Mouse (Mus musculus) stomach, embryonic 16.5 days (tissue): ENCODE results near the gene Acsl6. TPM values are rescaled to one million over a fixed set of nuclear protein-coding genes. Genes with fewer than 3 reads are reported as not detected.
A peak's percentile ranks its signal among the peaks of the same experiment; 100 is the strongest.

Experiments
- ATAC-seq: fragments of 200-750 bp; cut with Nextera tagmentation; 2 replicates; pipeline ENCODE4 v1.8.0; 2017; ENCODE audit warnings: moderate number of reproducible peaks, moderate TSS enrichment; ENCODE audit not compliant: insufficient read depth, low FRiP score
- H3K27ac ChIP-seq: fragments of 300-500 bp; sonication (generic); 2 replicates; pipeline ENCODE4 v1.5.1; 2014; ENCODE audit warnings: low read length
- H3K27me3 ChIP-seq: fragments of 300-500 bp; sonication (generic); 2 replicates; pipeline ENCODE4 v1.6.1; 2014; ENCODE audit warnings: low read length, control low read depth, mixed read lengths; ENCODE audit not compliant: control insufficient read depth, insufficient read depth
- H3K36me3 ChIP-seq: fragments of 300-500 bp; sonication (generic); 2 replicates; pipeline ENCODE4 v1.6.1; 2014; ENCODE audit warnings: low read length; ENCODE audit not compliant: control insufficient read depth, insufficient read depth
- H3K4me1 ChIP-seq: fragments of 300-500 bp; sonication (generic); 2 replicates; pipeline ENCODE4 v1.6.1; 2014; ENCODE audit warnings: low read length, control low read depth, mixed read lengths; ENCODE audit not compliant: control insufficient read depth, insufficient read depth
- H3K4me2 ChIP-seq: fragments of 300-500 bp; sonication (generic); 2 replicates; pipeline ENCODE4 v1.6.1; 2014; ENCODE audit warnings: low read depth, low read length, mixed read lengths
- H3K4me3 ChIP-seq: fragments of 300-500 bp; sonication (generic); replicated peaks from 2 replicates; pipeline ENCODE4 v1.5.1; 2014; ENCODE audit warnings: mild to moderate bottlenecking, low read length
- H3K9ac ChIP-seq: fragments of 300-500 bp; sonication (generic); 2 replicates; pipeline ENCODE4 v1.6.1; 2014; ENCODE audit warnings: low read length
- H3K9me3 ChIP-seq: fragments of 300-500 bp; sonication (generic); replicated peaks from 2 replicates; pipeline ENCODE4 v1.6.1; 2016; ENCODE audit warnings: low read length, control low read depth; ENCODE audit not compliant: control insufficient read depth
- WGBS: fragments of 180-500 bp; shearing (Covaris S2); extraction: QIAGEN DNeasy Blood & Tissue Kit; methylation state at CpG from one replicate; pipeline ENCODE4 v1.1.7; 2014; 5-methylcytosine and 5-hydroxymethylcytosine counted together
- polyA plus RNA-seq: library from polyadenylated mRNA; unstranded; fragments of >200 nt; fragmentation: Nextera tagmentation; extraction: Ambion mirVana; gene quantifications from 2 replicates; pipeline ENCODE4 v1.2.1, GENCODE M21; 2015

Gene Acsl6
- 1.5 and 2.5 TPM in 2 replicates for polyA plus RNA-seq

GRCm38 (mm10) chr11:54303728-54304470 lies at the start of gene Acsl6:
TSS of gene Acsl6 (plus strand) at chr11:54303798.
- Histone ChIP-seq H3K27ac (no peak within 1 kb of the TSS), H3K4me3 (peak within 1 kb of the TSS; percentile 56), H3K27me3 (peaks cover 5% of the 10 kb centered on the region), H3K9ac (peak within 1 kb of the TSS; percentile 63), H3K4me2 (peak within 1 kb of the TSS; percentile 90), H3K4me1 (peaks cover 5% of the 10 kb centered on the region; the same call in 1 of the 2 replicates), H3K9me3 (no peaks in the 10 kb centered on the region), H3K36me3 (no peaks in the 10 kb centered on the region)
- peak; percentile 73; the same call in 1 of the 2 replicates for ATAC-seq
- 1% methylated on average over 55 of the region's 59 CpGs for WGBS

- H3K9ac ChIP-seq, result no peak overlapping the region
- H3K4me2 ChIP-seq, result no peak overlapping the region
- no peaks in the 10 kb centered on the region for H3K36me3 ChIP-seq
- WGBS, result 50% methylated on average over 4 of the region's 4 CpGs
- no peaks in the 10 kb centered on the region for H3K27me3 ChIP-seq
- no peak for ATAC-seq
- no peak overlapping the region for H3K27ac ChIP-seq
- no peaks in the 10 kb centered on the region for H3K4me1 ChIP-seq
- no peaks in the 10 kb centered on the region for H3K9me3 ChIP-seq
- no peak overlapping the region for H3K4me3 ChIP-seq
Observed at GRCm38 (mm10) chr11:54254114-54254513, 49.5 kb upstream of the Acsl6 start.

- H3K4me3 ChIP-seq, result no peak overlapping the region
- H3K27me3 ChIP-seq, result no peaks in the 10 kb centered on the region
- no peaks in the 10 kb centered on the region for H3K4me1 ChIP-seq
- no peak for ATAC-seq
- no peaks in the 10 kb centered on the region for H3K36me3 ChIP-seq
- WGBS, result 55% methylated on average over 3 of the region's 3 CpGs
- H3K9ac ChIP-seq, result no peak overlapping the region
- H3K9me3 ChIP-seq, result no peaks in the 10 kb centered on the region
- H3K4me2 ChIP-seq, result no peak overlapping the region
- no peak overlapping the region for H3K27ac ChIP-seq
Observed at GRCm38 (mm10) chr11:54256624-54257376, 46.8 kb upstream of the Acsl6 start.

GRCm38 (mm10) chr11:54263405-54264031 lies 40.1 kb upstream of the Acsl6 start:
- Histone ChIP-seq H3K9me3 (no peaks in the 10 kb centered on the region), H3K9ac (no peak overlapping the region), H3K27me3 (no peaks in the 10 kb centered on the region), H3K27ac (no peak overlapping the region), H3K4me1 (no peaks in the 10 kb centered on the region), H3K4me3 (no peak overlapping the region), H3K36me3 (no peaks in the 10 kb centered on the region), H3K4me2 (no peak overlapping the region)
- ATAC-seq, result no peak
- WGBS, result 8% methylated on average over 1 of the region's 1 CpGs

- H3K27me3 ChIP-seq, result no peaks in the 10 kb centered on the region
- WGBS, result 56% methylated on average over 2 of the region's 2 CpGs
- H3K9me3 ChIP-seq, result no peaks in the 10 kb centered on the region
- no peaks in the 10 kb centered on the region for H3K4me1 ChIP-seq
- no peak overlapping the region for H3K4me3 ChIP-seq
- no peak overlapping the region for H3K27ac ChIP-seq
- no peaks in the 10 kb centered on the region for H3K36me3 ChIP-seq
- H3K9ac ChIP-seq, result no peak overlapping the region
- H3K4me2 ChIP-seq, result no peak overlapping the region
- ATAC-seq, result no peak
Observed at GRCm38 (mm10) chr11:54264542-54264941, 39.1 kb upstream of the Acsl6 start.

- H3K9ac ChIP-seq, result no peak within 1 kb of the TSS
- H3K4me3 ChIP-seq, result no peak within 1 kb of the TSS
- no peak for ATAC-seq
- no peaks in the 10 kb centered on the region for H3K9me3 ChIP-seq
- no peak within 1 kb of the TSS for H3K4me2 ChIP-seq
- no peaks in the 10 kb centered on the region for H3K4me1 ChIP-seq
- 77% methylated on average over 6 of the region's 6 CpGs for WGBS
- H3K36me3 ChIP-seq, result no peaks in the 10 kb centered on the region
- H3K27ac ChIP-seq, result no peak within 1 kb of the TSS
- no peaks in the 10 kb centered on the region for H3K27me3 ChIP-seq
Observed at GRCm38 (mm10) chr11:54267177-54267576, 36.4 kb upstream of the Acsl6 start, which contains the start of gene Il3. TSS of gene Il3 (minus strand) at chr11:54267277.

GRCm38 (mm10) chr11:54269191-54269896 lies 34.3 kb upstream of the Acsl6 start:
- no peak overlapping the region for H3K27ac ChIP-seq
- H3K9ac ChIP-seq, result no peak overlapping the region
- H3K4me1 ChIP-seq, result no peaks in the 10 kb centered on the region
- no peaks in the 10 kb centered on the region for H3K9me3 ChIP-seq
- no peak for ATAC-seq
- WGBS, result 85% methylated on average over 3 of the region's 3 CpGs
- H3K4me2 ChIP-seq, result no peak overlapping the region
- H3K4me3 ChIP-seq, result no peak overlapping the region
- no peaks in the 10 kb centered on the region for H3K36me3 ChIP-seq
- no peaks in the 10 kb centered on the region for H3K27me3 ChIP-seq

GRCm38 (mm10) chr11:54271437-54271949 lies 32.1 kb upstream of the Acsl6 start:
- Histone ChIP-seq H3K9me3 (no peaks in the 10 kb centered on the region), H3K4me1 (no peaks in the 10 kb centered on the region), H3K4me3 (no peak overlapping the region), H3K9ac (no peak overlapping the region), H3K27ac (no peak overlapping the region), H3K27me3 (no peaks in the 10 kb centered on the region), H3K4me2 (no peak overlapping the region), H3K36me3 (no peaks in the 10 kb centered on the region)
- WGBS, result 74% methylated on average over 5 of the region's 5 CpGs
- ATAC-seq, result no peak
